Mouse (Mus musculus) heart, embryonic 16.5 days (tissue): Measurements from ENCODE around the gene Map3k5. TPM values are rescaled to one million over a fixed set of nuclear protein-coding genes. Genes with fewer than 3 reads are reported as not detected.

Experiments used
- ATAC-seq: fragments of 200-750 bp; cut with Nextera tagmentation; replicated peaks from 2 replicates; pipeline ENCODE4 v1.8.0; 2017; ENCODE audit warnings: moderate number of reproducible peaks; ENCODE audit not compliant: insufficient read depth, low FRiP score; ENCODE audit errors: extremely low read depth
- H3K27ac ChIP-seq: fragments of 300-500 bp; sonication (generic); 2 replicates; pipeline ENCODE4 v1.5.1; 2014; ENCODE audit warnings: mild to moderate bottlenecking, low read length, control low read depth, moderate library complexity
- H3K27me3 ChIP-seq: fragments of 300-500 bp; sonication (generic); 2 replicates; pipeline ENCODE4 v1.6.1; 2014; ENCODE audit warnings: low read length, mixed read lengths; ENCODE audit not compliant: control insufficient read depth, insufficient read depth
- H3K36me3 ChIP-seq: fragments of 300-500 bp; sonication (generic); 2 replicates; pipeline ENCODE4 v1.6.1; 2014; ENCODE audit not compliant: control insufficient read depth, insufficient read depth
- H3K4me1 ChIP-seq: fragments of 300-500 bp; sonication (generic); 2 replicates; pipeline ENCODE4 v1.6.1; 2014; ENCODE audit warnings: low read length, mixed read lengths; ENCODE audit not compliant: control insufficient read depth, insufficient read depth
- H3K4me2 ChIP-seq: fragments of 300-500 bp; sonication (generic); 2 replicates; pipeline ENCODE4 v1.6.1; 2014; ENCODE audit warnings: low read depth, mild to moderate bottlenecking, control low read depth, low read length
- H3K4me3 ChIP-seq: fragments of 300-500 bp; sonication (generic); 2 replicates; pipeline ENCODE4 v1.5.1; 2014; ENCODE audit warnings: mild to moderate bottlenecking, control low read depth, low read length
- H3K9ac ChIP-seq: fragments of 300-500 bp; sonication (generic); 2 replicates; pipeline ENCODE4 v1.6.1; 2014; ENCODE audit warnings: low read length, control low read depth
- H3K9me3 ChIP-seq: fragments of 300-500 bp; sonication (generic); replicated peaks from 2 replicates; pipeline ENCODE4 v1.6.1; 2016; ENCODE audit warnings: low read length; ENCODE audit not compliant: control insufficient read depth
- WGBS: fragments of 180-500 bp; shearing (Covaris S2); extraction: QIAGEN DNeasy Blood & Tissue Kit; methylation state at CpG from one replicate; pipeline ENCODE4 v1.1.7; 2014; 5-methylcytosine and 5-hydroxymethylcytosine counted together
- polyA plus RNA-seq: library from polyadenylated mRNA; unstranded; fragments of >200 nt; fragmentation: Nextera tagmentation; extraction: Ambion mirVana; gene quantifications from 2 replicates; pipeline ENCODE4 v1.2.1, GENCODE M21; 2015

The Map3k5 gene
- polyA plus RNA-seq, 1 experiment from 2014 or later = 2.8 TPM

GRCm38 (mm10) chr10:19939282-19939705 lies 5.0 kb downstream of the Map3k5 start:
- no peak overlapping the region for H3K4me2 ChIP-seq
- 0 out of 2 replicates have a peak, but pooled peaks have one; percentile 4 for ATAC-seq
- H3K27ac ChIP-seq = 0 out of 2 replicates have a peak overlapping the region, but pooled peaks have one; percentile 25
- H3K9me3 ChIP-seq = no peaks in the 10 kb centered on the region
- H3K36me3 ChIP-seq = no peaks in the 10 kb centered on the region
- H3K9ac ChIP-seq = no peak overlapping the region
- peaks cover 37% of the 10 kb centered on the region for H3K4me1 ChIP-seq
- H3K4me3 ChIP-seq = no peak overlapping the region
- H3K27me3 ChIP-seq = no peaks in the 10 kb centered on the region
- 47% methylated on average over 8 of the region's 8 CpGs for WGBS

DNA sequence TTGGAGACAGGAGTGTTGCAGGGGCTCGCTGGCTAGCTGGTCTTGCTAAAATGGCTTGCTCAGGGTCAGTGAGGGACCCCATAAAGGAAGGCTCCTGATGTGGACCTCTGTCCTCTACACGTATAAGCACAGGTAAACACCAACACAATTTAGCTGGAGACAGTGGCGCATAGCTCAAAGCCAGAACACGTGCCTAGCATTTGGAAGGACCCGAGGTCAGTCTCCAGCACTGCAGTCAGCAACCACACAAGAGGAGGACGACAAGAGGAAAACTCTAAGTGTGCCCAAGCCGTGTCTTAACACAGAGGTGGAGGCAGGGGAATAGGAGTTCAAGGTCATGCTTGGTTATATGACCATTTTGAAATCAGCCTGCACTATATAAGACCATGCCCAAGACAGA lies 5.9 kb downstream of the Map3k5 start:
- no peak for ATAC-seq
- Histone ChIP-seq H3K36me3 (no peaks in the 10 kb centered on the region), H3K27ac (peak overlapping the region; percentile 7; the same call in 1 of the 2 replicates), H3K4me3 (no peak overlapping the region), H3K27me3 (no peaks in the 10 kb centered on the region), H3K4me1 (peaks cover 37% of the 10 kb centered on the region), H3K9me3 (no peaks in the 10 kb centered on the region), H3K4me2 (no peak overlapping the region), H3K9ac (no peak overlapping the region)
- 79% methylated on average over 7 of the region's 7 CpGs for WGBS

DNA sequence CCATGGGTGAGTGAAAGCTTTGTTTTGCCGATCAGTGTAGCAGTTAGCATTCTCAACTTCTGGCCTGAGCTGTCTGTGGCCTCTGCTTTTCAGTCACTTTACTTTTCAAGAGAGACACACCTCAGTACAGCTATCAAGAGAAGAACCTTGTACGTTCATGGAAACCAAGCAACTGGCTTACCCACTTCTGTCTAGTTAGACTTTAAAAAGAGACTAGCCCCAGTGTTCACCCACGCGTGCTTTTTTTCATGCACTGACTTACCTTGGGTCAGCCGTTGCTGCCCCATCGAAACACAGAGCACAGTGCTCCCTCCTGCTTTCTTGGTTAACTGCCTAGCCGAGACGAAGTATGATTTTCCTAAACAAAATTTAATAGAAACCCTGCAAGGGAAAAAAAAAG lies 6.4 kb downstream of the Map3k5 start:
- WGBS = 71% methylated on average over 8 of the region's 8 CpGs
- H3K36me3 ChIP-seq = no peaks in the 10 kb centered on the region
- H3K9me3 ChIP-seq = no peaks in the 10 kb centered on the region
- H3K9ac ChIP-seq = 0 out of 2 replicates have a peak overlapping the region, but pooled peaks have one; percentile 23
- H3K27me3 ChIP-seq = no peaks in the 10 kb centered on the region
- no peak overlapping the region for H3K4me2 ChIP-seq
- H3K4me1 ChIP-seq = peaks cover 40% of the 10 kb centered on the region
- H3K4me3 ChIP-seq = no peak overlapping the region
- no peak for ATAC-seq
- peak overlapping the region; percentile 64 for H3K27ac ChIP-seq

- 15% methylated on average over 6 of the region's 6 CpGs for WGBS
- H3K4me2 ChIP-seq = peak overlapping the region; percentile 13; the same call in 1 of the 2 replicates
- no peaks in the 10 kb centered on the region for H3K9me3 ChIP-seq
- no peaks in the 10 kb centered on the region for H3K36me3 ChIP-seq
- no peak overlapping the region for H3K4me3 ChIP-seq
- H3K27ac ChIP-seq = peak overlapping the region; percentile 67
- H3K4me1 ChIP-seq = peaks cover 40% of the 10 kb centered on the region
- ATAC-seq = 0 out of 2 replicates have a peak, but pooled peaks have one; percentile 43
- no peaks in the 10 kb centered on the region for H3K27me3 ChIP-seq
- 0 out of 2 replicates have a peak overlapping the region, but pooled peaks have one; percentile 11 for H3K9ac ChIP-seq
These were observed 6.8 kb downstream of the Map3k5 start for GRCm38 (mm10) chr10:19941063-19941462.

DNA sequence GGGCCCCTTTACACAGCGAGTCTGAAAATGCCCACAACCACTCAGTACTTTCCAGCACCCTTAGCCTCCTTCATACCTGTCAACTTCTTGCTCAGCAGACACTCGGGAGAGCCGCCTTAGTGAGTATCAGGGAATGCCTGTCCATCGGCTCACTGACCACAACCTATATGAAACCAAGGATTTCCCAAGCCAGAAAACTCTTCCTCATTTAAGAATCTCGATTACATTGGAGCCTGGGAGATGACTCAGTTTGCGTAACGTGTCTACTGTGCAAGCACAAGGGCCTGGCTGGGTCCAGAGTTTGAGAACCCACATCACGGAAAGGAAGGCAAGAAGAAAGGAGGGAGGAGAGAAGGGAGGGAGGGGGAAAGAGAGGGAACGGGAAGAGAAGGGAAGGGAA lies 7.6 kb downstream of the Map3k5 start:
- WGBS = 76% methylated on average over 9 of the region's 9 CpGs
- no peaks in the 10 kb centered on the region for H3K9me3 ChIP-seq
- no peak overlapping the region for H3K27ac ChIP-seq
- no peak for ATAC-seq
- no peak overlapping the region for H3K9ac ChIP-seq
- H3K4me2 ChIP-seq = no peak overlapping the region
- no peaks in the 10 kb centered on the region for H3K36me3 ChIP-seq
- no peaks in the 10 kb centered on the region for H3K27me3 ChIP-seq
- peaks cover 38% of the 10 kb centered on the region for H3K4me1 ChIP-seq
- H3K4me3 ChIP-seq = no peak overlapping the region

GRCm38 (mm10) chr10:19942621-19943020 lies 8.3 kb downstream of the Map3k5 start:
- no peak for ATAC-seq
- no peaks in the 10 kb centered on the region for H3K36me3 ChIP-seq
- no peak overlapping the region for H3K27ac ChIP-seq
- H3K4me3 ChIP-seq = no peak overlapping the region
- H3K4me1 ChIP-seq = peaks cover 36% of the 10 kb centered on the region
- no peaks in the 10 kb centered on the region for H3K27me3 ChIP-seq
- H3K9me3 ChIP-seq = no peaks in the 10 kb centered on the region
- 90% methylated on average over 3 of the region's 3 CpGs for WGBS
- H3K9ac ChIP-seq = no peak overlapping the region
- H3K4me2 ChIP-seq = no peak overlapping the region

- WGBS = 72% methylated on average over 7 of the region's 7 CpGs
- peaks cover 12% of the 10 kb centered on the region for H3K4me1 ChIP-seq
- no peaks in the 10 kb centered on the region for H3K36me3 ChIP-seq
- no peak overlapping the region for H3K4me2 ChIP-seq
- no peak overlapping the region for H3K9ac ChIP-seq
- H3K27ac ChIP-seq = no peak overlapping the region
- H3K27me3 ChIP-seq = no peaks in the 10 kb centered on the region
- ATAC-seq = no peak
- no peaks in the 10 kb centered on the region for H3K9me3 ChIP-seq
- no peak overlapping the region for H3K4me3 ChIP-seq
These were observed 11.4 kb downstream of the Map3k5 start for GRCm38 (mm10) chr10:19945651-19946050.

GRCm38 (mm10) chr10:19946644-19947043 lies 12.4 kb downstream of the Map3k5 start:
- Histone ChIP-seq H3K9ac (no peak overlapping the region), H3K4me3 (no peak overlapping the region), H3K36me3 (no peaks in the 10 kb centered on the region), H3K4me1 (0 out of 2 replicates have a peak, but pooled peaks cover 4% of the 10 kb centered on the region), H3K27me3 (no peaks in the 10 kb centered on the region), H3K27ac (no peak overlapping the region), H3K9me3 (no peaks in the 10 kb centered on the region; the same call in 1 of the 2 replicates), H3K4me2 (no peak overlapping the region)
- no peak for ATAC-seq
- WGBS = 84% methylated on average over 6 of the region's 6 CpGs

GRCm38 (mm10) chr10:19947441-19947840 lies 13.2 kb downstream of the Map3k5 start:
- 0 out of 2 replicates have a peak, but pooled peaks cover 4% of the 10 kb centered on the region for H3K4me1 ChIP-seq
- no peak overlapping the region for H3K9ac ChIP-seq
- H3K9me3 ChIP-seq = no peaks in the 10 kb centered on the region; the same call in 1 of the 2 replicates
- no peak overlapping the region for H3K27ac ChIP-seq
- no peaks in the 10 kb centered on the region for H3K27me3 ChIP-seq
- ATAC-seq = no peak
- 89% methylated on average over 10 of the region's 10 CpGs for WGBS
- H3K4me3 ChIP-seq = no peak overlapping the region
- H3K4me2 ChIP-seq = no peak overlapping the region
- H3K36me3 ChIP-seq = no peaks in the 10 kb centered on the region
